In the genomic region with DNA sequence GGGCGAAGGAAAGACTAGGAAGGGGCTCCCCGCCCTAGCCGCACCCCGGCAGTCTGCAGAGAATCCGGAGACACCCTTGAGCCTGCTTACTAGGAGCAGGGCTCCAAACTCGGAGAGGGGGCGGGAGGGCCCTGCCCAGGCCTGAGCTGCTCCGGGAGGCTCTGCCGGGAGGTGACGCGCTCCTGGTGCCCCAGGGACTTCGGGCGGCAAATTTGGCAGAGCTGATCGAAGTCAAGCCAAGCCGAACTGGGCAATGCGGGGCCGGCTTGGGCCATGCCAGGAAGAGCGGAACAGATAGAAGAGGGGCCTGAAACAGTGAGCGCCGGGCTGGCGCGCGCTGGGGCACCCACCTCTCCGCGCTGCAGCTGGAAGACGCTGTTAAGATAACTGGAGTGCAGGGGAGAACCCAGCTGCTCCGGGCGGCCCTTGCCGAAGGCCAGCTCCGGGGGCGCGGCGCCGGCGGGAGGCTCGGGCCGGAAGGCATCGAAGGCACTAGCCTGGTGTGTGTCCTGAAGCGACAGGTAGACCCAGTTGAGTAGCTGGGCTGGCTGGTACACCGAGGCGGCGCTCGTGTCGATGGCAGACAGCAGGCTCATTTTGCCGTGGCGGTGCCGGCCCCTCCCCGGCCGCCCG, we compare ENCODE assay signal across 8 mouse cellular contexts. TPM values are rescaled to one million over a fixed set of nuclear protein-coding genes. Genes with fewer than 3 reads are reported as not detected.
A peak's percentile ranks its signal among the peaks of the same experiment; 100 is the strongest.
DNase-seq lines count a peak whose midpoint lies in the region; ATAC-seq lines count a peak whose summit lies in the region.

No protein-coding gene starts in this region.

- H3K9ac ChIP-seq in limb, embryonic 12.5 days (replicated peaks): peak overlapping the region; percentile 83
- H3K9ac ChIP-seq in midbrain, embryonic 15.5 days: peak overlapping the region; percentile 40

- no peak for DNase-seq in frontal cortex, postnatal 14 days (ENCODE audit: low spot score in 2 of 2)
- DNase-seq in WW6 (ENCODE audit: low read depth, low spot score): peak; percentile 42
- peak; percentile 59 for DNase-seq in forebrain, embryonic 10.5 days (ENCODE audit: extremely low spot score, low spot score)
- DNase-seq in heart, postnatal 14 days: peak; percentile 64 to 76
- peak; percentile 67 for DNase-seq in thymus, postnatal 14 days

- WGBS in forebrain, embryonic 10.5 days: under 1% methylated on average over 46 of the region's 50 CpGs
- WGBS in limb, embryonic 12.5 days: under 1% methylated on average over 50 of the region's 50 CpGs
- under 1% methylated on average over 47 of the region's 50 CpGs for WGBS in midbrain, embryonic 15.5 days

- ATAC-seq in frontal cortex, adult (ENCODE audit: low TSS enrichment): 0 out of 2 replicates have a peak, but pooled peaks have one; percentile 3
- ATAC-seq in limb, embryonic 12.5 days (ENCODE audit: insufficient number of reproducible peaks, insufficient read depth, low FRiP score, low TSS enrichment, low read depth): peak; percentile 60
- ATAC-seq in midbrain, embryonic 15.5 days (replicated peaks): peak; percentile 57

- H3K4me3 ChIP-seq in forebrain, embryonic 10.5 days: peak overlapping the region; percentile 81
- peak overlapping the region; percentile 79 for H3K4me3 ChIP-seq in limb, embryonic 12.5 days (replicated peaks)
- H3K4me3 ChIP-seq in midbrain, embryonic 15.5 days: peak overlapping the region; percentile 55

- no peaks in the 10 kb centered on the region for H3K9me3 ChIP-seq in forebrain, embryonic 10.5 days
- no peaks in the 10 kb centered on the region for H3K9me3 ChIP-seq in limb, embryonic 12.5 days
- no peaks in the 10 kb centered on the region for H3K9me3 ChIP-seq in midbrain, embryonic 15.5 days

- H3K36me3 ChIP-seq in forebrain, embryonic 10.5 days (replicated peaks): no peaks in the 10 kb centered on the region
- H3K36me3 ChIP-seq in limb, embryonic 12.5 days: no peaks in the 10 kb centered on the region
- no peaks in the 10 kb centered on the region for H3K36me3 ChIP-seq in midbrain, embryonic 15.5 days (replicated peaks)

- peak overlapping the region; percentile 92 for H3K4me2 ChIP-seq in limb, embryonic 12.5 days
- H3K4me2 ChIP-seq in midbrain, embryonic 15.5 days: peak overlapping the region; percentile 88

- intact Hi-C loops in heart, postnatal 14 days (cut with DNase I): no loop called here

- H3K27ac ChIP-seq in forebrain, embryonic 10.5 days: peak overlapping the region; percentile 85
- peak overlapping the region; percentile 94 for H3K27ac ChIP-seq in limb, embryonic 12.5 days
- H3K27ac ChIP-seq in midbrain, embryonic 15.5 days: peak overlapping the region; percentile 48

- peaks cover 68% of the 10 kb centered on the region for H3K4me1 ChIP-seq in forebrain, embryonic 10.5 days
- H3K4me1 ChIP-seq in limb, embryonic 12.5 days (replicated peaks): peaks cover 57% of the 10 kb centered on the region
- peaks cover 25% of the 10 kb centered on the region for H3K4me1 ChIP-seq in midbrain, embryonic 15.5 days

- H3K27me3 ChIP-seq in forebrain, embryonic 10.5 days (ENCODE audit: poor library complexity, severe bottlenecking): peaks cover 55% of the 10 kb centered on the region
- no peaks in the 10 kb centered on the region; the same call in 1 of the 2 replicates for H3K27me3 ChIP-seq in limb, embryonic 12.5 days
- 0 out of 2 replicates have a peak, but pooled peaks cover 6% of the 10 kb centered on the region for H3K27me3 ChIP-seq in midbrain, embryonic 15.5 days (replicated peaks)

RNA-seq across cellular contexts. Expression of a gene that starts 0.5 kb away (rescaled TPM):
- 8.1 TPM in 2 replicates for polyA plus RNA-seq in forebrain, embryonic 10.5 days (2016; fragmentation: Nextera tagmentation; extraction: Ambion mirVana)
- 10 to 100 TPM; 47.6 to 48.3 TPM for total RNA-seq in heart, postnatal 14 days (2021)
- polyA plus RNA-seq in limb, embryonic 12.5 days (2016; fragmentation: Nextera tagmentation; extraction: Ambion mirVana): 28.6 and 32.6 TPM in 2 replicates
- polyA plus RNA-seq in midbrain, embryonic 15.5 days (2015; fragmentation: Nextera tagmentation; extraction: Ambion mirVana): 12.3 and 14.2 TPM in 2 replicates

Comparison
In these comparisons a context has a peak if more than half of its experiments do, and no peak if none do; other contexts are left out.
1. ATAC-seq: peak in every context shown above with its lines; median percentile 60 in limb, embryonic 12.5 days; 57 in midbrain, embryonic 15.5 days; 3 in frontal cortex, adult.
2. DNase-seq: peak in WW6 (single experiment), forebrain, embryonic 10.5 days (single experiment), heart, postnatal 14 days (2 of 2) and thymus, postnatal 14 days (single experiment); none in frontal cortex, postnatal 14 days (0 of 2).
3. Peak in every context shown above with its lines, with median percentiles within 50 percentile points of each other: H3K27ac ChIP-seq and H3K4me3 ChIP-seq.